Mouse (Mus musculus): ENCODE measurements at regions not wholly inside any gene's neighbourhood (a gene's known extent, or its start where the extent isn't known, plus 50 kb on each side); places are given as distances from the start of the nearest gene placed in this dataset.

- no peak for DNase-seq (ENCODE audit: low spot score in 2 of 2)
These were observed 244.0 kb upstream of the Gnaz start for GRCm38 (mm10) chr10:74722971-74723370.

GRCm38 (mm10) chr10:74749446-74749845, 217.5 kb upstream of the Gnaz start:
- DNase-seq (ENCODE audit: low spot score in 2 of 2) = no peak

- DNase-seq (ENCODE audit: low spot score in 2 of 2) = no peak
These were observed 216.1 kb upstream of the Gnaz start for GRCm38 (mm10) chr10:74750879-74751278.

GRCm38 (mm10) chr10:74760734-74761133, 206.2 kb upstream of the Gnaz start:
- no peak for DNase-seq (ENCODE audit: low spot score in 2 of 2)

- no peak for DNase-seq (ENCODE audit: low spot score in 2 of 2)
These were observed 177.7 kb upstream of the Gnaz start for GRCm38 (mm10) chr10:74789245-74789644.

GRCm38 (mm10) chr10:74789987-74790386, 177.0 kb upstream of the Gnaz start:
- no peak for DNase-seq (ENCODE audit: low spot score in 2 of 2)

- DNase-seq (ENCODE audit: low spot score in 2 of 2) = no peak
These were observed 143.6 kb upstream of the Gnaz start for GRCm38 (mm10) chr10:74823395-74823794.

- no peak for DNase-seq (ENCODE audit: low spot score in 2 of 2)
These were observed 132.6 kb upstream of the Gnaz start for GRCm38 (mm10) chr10:74834359-74834758.

- DNase-seq (ENCODE audit: low spot score in 2 of 2) = peak; percentile 6 to 28
These were observed 118.6 kb upstream of the Gnaz start for GRCm38 (mm10) chr10:74848372-74848771.

GRCm38 (mm10) chr10:74854991-74855664, 111.8 kb upstream of the Gnaz start:
- no peak for DNase-seq (ENCODE audit: low spot score in 2 of 2)

Data from natural killer cell, adult 2 months (primary cell).